Mouse (Mus musculus) CD8-positive naive resting alpha-beta T cell, adult 2 months (primary cell): Measurements from ENCODE around the gene Hunk.

Experiments used
- DNase-seq, 2 experiments: peaks; one replicate each; pipeline ENCODE4 v3.0.0; 2022; ENCODE audit warnings: low read depth in 2 of 2, low spot score in 2 of 2

Gene Hunk

GRCm38 (mm10) chr16:90433551-90433950, 47.7 kb downstream of the Hunk start:
- no peak for DNase-seq

GRCm38 (mm10) chr16:90435231-90435630, 49.4 kb downstream of the Hunk start:
- DNase-seq = no peak

GRCm38 (mm10) chr16:90437276-90437675, 51.5 kb downstream of the Hunk start:
- DNase-seq = no peak

GRCm38 (mm10) chr16:90439493-90439892, 53.7 kb downstream of the Hunk start:
- no peak for DNase-seq

GRCm38 (mm10) chr16:90440654-90441053, 54.8 kb downstream of the Hunk start:
- DNase-seq = no peak

DNA sequence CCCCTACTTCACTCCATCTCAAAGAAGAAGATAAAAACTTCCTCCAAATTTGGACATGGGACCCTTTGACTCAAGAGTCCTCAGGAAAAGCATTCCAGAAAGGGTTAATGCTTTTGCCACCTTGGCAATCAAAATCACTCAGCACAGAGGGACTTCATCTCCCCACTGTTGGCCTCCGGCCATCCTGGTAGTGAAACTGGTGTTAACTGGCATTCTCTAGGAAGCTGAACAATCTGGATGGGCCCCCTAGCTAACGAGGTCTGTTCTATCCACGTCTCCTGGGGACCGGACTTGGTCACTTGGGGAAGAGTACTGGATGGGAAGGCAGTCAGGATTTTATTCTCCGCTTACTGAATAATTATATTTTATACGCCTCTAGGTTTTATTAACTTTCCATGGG, 57.2 kb downstream of the Hunk start:
- no peak for DNase-seq

DNA sequence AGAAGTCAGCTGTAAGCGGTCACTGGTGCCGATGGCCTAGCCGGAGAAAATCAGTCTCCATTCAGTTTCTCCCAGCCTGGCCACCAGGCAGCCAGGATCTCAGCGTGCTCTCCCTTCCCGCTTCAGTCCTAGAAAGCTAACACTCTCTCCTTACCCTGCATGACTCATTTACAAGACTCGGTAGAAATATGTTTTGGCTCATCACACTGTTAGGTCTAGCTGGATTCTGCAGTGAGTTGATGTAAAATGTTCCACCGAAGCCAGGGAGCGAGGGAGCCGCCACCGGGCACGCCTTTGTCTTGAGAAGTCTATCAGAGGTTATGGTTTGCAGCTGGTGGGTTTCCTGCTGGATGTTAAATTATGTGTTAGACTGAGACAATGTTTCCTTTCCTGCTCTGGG, 67.4 kb downstream of the Hunk start:
- no peak for DNase-seq

DNA sequence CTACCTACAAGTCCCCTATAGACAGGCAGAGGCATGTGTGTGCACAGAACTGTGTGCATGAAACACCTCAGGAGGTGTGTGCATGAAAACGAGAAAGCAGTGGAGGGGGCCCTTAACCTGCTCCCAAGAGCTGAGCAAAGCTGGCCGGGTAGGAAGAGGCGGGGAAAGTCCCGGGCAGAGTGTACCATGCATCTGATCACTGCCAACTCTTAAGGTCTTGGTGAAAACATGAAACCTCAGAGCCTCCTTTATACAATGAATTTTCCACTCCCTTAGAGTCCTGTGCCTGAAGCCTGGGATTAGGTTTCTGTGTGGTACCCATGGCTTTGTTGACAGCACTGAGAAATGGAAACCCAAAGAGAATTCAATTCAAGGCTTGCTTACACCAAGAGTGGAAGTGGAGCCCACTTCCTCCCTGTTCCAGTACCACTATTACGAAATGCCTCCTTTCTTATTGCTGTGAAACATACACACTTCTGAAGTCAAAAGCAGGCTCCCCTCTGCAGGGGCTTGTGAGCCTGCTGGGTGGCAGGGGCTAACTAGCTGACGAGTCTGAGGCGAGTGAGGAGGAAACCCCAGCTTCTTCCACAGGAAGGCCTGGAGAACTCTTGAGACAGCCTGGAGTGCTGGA, 70.8 kb downstream of the Hunk start:
- DNase-seq = no peak

DNA sequence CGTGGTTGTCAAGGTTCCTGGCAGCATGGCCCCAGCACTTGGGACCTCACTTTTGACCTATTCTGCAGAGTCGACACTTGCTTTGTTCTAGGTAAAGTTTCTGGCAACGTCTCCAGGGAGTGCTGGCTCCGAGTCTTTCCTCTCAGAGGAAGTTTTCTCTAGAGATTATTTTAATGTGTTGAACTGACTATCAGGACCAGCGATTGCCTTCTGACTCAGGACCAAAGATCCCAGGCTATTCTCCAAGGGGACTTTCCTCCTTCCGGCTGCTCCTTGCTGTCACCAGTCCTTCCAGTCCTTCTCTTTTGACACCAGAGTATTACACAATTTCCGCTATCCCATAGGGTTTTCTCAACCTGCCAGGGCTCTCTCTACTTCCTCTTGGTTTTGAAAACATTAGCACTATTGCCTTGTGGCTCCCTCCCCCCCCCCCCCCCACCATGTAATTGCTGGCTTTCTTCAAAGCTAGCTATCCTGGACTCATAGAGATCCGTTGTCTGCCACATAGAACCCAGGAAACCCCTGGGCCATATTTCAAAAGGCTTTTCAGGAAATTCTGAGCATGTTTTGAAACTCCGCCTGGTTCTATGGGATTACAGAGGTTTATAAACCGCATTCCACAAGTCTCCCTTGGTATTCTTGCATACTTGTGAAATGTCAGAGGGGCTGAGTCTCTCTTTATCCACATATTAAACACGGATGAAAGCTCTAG, 73.2 kb downstream of the Hunk start:
- DNase-seq = no peak

DNA sequence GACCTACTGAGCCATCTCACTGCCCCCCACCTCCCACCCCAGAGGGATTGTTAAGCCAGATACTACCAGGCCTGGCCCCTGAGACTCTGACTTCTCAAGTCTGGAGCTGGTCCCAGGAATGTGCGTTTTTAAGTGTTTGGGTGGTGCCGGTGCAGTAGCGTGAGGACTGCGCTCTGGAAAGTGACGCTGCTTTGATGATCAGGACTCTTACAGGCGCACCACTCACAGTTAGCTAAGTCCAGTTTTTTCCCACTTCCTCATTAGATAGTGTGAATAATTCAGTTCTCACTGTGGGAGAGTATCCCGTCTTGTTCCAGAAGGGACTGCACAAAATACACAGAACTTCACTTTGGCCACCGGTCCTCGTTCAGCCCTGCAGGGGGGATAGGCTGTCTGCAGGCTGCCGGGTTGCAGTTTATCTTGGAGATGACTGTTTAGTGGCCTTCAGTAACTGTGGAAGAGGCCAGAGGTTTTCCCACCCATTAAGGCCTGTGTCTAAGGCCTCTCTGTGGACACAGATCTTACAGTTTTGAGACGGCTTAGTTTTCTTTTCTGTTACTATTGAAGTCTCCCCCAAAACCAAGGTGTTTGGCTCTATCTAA, 75.6 kb downstream of the Hunk start:
- no peak for DNase-seq

DNA sequence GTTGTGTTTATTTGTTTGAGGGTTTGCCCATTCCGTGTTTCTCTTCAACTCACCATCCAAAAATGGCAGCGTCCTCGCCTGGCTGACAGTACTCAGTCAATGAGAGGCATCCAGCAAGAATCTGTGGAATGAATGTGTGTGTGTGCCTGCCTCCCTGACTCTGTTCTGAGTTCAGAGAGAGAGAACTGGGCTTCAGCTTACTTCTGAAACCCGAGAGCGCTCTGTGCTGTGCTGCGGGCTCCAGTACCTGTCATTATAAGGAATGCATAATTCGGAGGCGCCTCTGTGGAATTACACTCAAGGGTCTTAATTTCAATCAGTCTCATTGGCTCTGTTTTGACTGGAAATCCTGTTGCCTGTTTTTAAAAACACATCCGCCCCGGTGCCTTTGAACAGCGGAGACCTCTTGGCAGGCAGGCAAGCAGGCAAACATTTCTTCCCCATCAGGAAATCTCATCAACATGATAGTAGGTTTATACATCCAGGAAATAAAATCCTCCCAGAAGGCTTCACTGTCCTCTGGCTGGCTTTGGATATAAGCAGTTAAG, 77.0 kb downstream of the Hunk start:
- no peak for DNase-seq

DNA sequence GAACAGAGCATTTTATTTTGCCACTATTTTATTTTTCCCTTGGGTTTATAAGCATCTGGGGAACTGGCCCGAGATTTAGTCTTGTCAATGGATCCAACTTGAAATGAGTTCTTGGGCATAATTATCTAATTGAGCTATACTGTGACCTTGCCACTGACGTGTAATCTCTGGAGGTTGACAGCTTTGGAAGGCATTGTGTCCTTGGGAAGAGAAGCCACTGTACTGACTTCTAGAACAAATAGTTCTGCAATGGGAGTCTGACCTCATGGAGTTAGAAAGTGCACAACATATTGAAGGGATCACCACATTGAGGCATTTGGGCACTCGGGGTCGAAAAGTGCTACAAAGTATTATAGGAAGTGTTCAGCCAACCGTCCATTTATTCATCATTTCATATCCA, 79.3 kb downstream of the Hunk start:
- no peak for DNase-seq

DNA sequence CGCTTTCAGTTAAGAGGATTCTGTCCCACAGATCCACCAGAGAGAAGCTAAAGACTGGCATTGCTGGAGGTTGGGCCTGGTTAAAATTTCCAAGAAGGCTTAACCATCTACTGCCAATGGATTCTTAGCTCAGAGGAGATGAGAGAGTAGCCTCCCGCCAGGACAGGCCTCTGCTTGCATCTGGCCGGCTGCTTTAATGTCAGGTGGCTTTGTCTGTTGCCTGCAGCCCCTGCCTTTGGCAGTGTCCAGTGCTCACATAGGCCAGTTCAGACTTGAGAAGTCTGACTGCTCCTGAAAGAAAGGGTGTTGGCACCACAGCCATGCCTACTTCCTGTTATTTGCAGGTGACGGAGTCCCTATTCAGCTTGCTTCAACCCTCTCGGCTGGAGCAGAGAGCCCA, 82.5 kb downstream of the Hunk start:
- DNase-seq = no peak

- DNase-seq = peak; percentile 63 to 77
These were observed 90.0 kb downstream of the Hunk start for GRCm38 (mm10) chr16:90475701-90476229.

DNA sequence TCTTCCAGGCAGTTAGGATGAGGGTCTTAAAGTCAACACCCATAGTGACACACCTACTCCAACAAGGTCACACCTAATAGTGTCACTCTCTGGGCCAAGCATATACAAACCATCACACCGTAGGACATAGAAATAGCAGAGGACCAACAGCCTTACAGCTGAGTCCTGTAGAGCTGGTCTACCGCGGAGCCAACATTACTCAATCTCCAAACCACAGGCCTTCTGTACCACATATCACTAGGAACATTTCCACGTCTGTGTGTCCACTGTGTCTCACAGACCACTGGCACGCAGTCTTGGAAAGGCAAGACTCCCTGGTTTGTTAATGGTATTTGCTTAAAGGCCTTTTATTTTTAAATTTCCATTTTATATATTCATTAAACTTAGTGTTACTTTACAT, 95.8 kb downstream of the Hunk start:
- no peak for DNase-seq

DNA sequence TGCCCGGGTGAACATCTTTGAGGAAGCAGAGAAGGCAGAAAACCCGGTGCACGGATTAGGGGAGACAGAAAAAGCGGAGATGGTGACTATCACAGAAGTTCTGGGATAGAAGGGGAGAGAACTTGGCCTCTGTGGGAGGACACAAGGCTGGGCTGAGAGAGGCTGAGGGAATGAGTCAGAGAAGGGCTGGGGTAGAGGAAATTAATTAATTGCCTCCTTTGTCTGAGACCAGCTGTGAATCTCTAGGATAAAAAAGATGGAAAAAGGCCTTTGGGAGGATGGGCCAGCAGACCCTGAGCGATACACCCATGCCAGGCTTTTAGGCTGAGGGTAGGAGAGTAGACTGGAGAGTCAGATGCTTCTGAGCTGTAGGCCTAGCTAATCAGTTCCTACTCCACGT, 97.5 kb downstream of the Hunk start:
- DNase-seq = no peak

DNA sequence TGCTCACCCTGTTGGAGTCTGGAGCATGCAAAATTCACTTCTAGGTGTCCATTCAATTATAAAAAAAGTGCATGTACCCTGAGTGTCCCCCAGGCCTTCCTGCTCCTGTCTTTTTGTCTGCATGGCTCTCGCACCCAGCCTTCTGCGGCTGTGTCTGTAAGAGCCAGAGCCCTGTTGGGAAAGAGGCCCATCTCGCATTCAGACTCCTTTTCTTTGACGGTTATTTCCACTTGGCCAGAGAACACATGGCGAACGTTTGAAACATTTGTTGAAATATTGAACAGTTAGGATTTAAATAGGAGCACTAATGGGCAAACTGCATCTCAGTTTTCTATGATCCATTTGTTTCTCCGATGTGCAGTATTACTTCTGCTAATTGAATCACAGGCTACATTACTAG, 99.3 kb downstream of the Hunk start:
- DNase-seq = no peak

- no peak for DNase-seq
These were observed 99.8 kb downstream of the Hunk start for GRCm38 (mm10) chr16:90485599-90485998.

GRCm38 (mm10) chr16:90490066-90490465, 104.3 kb downstream of the Hunk start:
- DNase-seq = no peak

DNA sequence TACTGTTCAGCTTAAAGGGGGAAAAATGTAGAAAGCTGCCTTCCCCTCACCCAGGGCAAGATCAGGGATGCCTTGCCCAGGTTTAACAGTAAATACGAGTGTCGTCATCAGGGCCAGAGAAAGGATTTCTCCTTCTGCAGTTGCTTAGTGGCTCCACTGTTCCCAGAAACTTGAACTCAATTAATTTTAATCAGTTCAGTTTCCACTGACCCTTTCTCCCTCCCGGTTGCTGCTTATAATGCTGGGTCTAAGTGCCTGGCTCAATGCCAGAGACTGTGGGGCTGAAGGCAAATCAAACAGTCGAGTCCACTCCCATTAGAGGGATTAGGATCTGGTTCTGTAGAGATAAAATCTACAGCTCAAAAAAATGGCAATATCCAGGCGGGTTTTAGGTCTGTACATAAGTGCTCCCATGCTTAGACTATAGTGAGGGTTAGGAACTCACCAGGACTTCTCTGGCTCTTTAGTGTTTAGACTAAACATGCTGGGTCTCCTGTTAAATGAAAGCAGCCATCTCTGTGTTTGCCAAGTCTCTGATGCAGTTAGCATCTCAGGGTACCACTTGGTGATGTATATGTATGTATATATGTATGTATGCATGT, 106.2 kb downstream of the Hunk start:
- DNase-seq = no peak

DNA sequence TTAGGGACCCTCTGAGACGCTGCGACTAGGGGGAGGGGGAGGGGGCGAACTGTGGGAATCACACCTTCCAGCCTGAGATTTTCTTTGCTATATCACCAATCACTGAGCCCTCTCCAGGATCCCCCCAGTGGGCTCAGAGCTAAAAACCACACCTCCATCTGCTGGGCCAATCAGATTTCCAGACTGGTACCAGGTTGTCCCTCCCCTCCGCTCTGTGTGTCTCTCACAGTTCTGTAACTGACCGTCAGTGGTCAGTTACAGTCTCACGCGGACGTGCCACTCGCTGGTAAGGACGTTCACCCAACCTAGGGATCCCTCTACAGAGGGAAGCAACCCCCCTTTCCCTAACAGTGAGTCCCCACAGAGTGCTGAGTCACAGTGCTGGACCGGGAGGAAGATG, 111.1 kb downstream of the Hunk start:
- DNase-seq = no peak
